Mouse (Mus musculus): ENCODE measurements around the gene Mia. TPM values are rescaled to one million over a fixed set of nuclear protein-coding genes. Genes with fewer than 3 reads are reported as not detected.

Mia gene
- total and polyA plus RNA-seq, 3 experiments, result 0.44 to 2.0 (median 1.1) TPM

DNA sequence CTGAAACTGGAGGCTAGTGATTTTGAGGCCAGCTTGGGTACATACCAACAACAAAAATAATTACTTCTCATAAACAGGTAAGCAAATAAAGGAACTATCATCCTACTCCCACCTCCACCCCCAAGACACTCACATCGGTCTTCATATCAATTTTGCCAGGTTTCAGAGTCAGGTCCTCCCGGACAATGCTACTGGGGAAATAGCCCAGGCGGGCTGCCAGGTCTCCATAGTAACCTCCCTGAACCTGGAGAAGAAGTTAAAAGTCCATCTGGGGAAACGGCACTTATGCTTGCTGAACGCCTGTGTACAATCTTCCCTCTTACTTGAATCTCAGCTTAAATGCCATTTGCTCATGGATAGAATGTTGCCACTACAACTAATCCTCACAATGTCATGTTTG is 921 bp downstream of the Mia start:
- in situ Hi-C loops (cut with MboI; ENCODE audit: low pct_ligation_motif_present, low pct_unique_long_range_greater_than_20kb, low sequenced_read_pairs), result no loop called here
- Histone ChIP-seq H3K9me3 (replicated peaks; ENCODE audit: low read length) (peaks cover 1% of the 10 kb centered on the region), H3K79me2 (replicated peaks; ENCODE audit: control insufficient read depth, extremely low read depth, insufficient read depth, poor library complexity, severe bottlenecking) (peaks cover 7% of the 10 kb centered on the region), H3K36me3 (replicated peaks in 1 of 2; ENCODE audit: control insufficient read depth in 1 of 2, insufficient read depth in 1 of 2, low read length in 1 of 2) (peaks cover 17 to 44% of the 10 kb centered on the region in 2 experiments), H3K4me2 (ENCODE audit: insufficient read depth, low read depth, poor library complexity, severe bottlenecking) (peak overlapping the region; percentile 68), H3K27me3 (replicated peaks) (no peaks in the 10 kb centered on the region), H3K27ac (ENCODE audit: insufficient read depth, low read depth) (peak overlapping the region; percentile 87), H3K4me3 (replicated peaks in 1 of 3; ENCODE audit: low read depth in 2 of 3, low read length in 2 of 3, poor library complexity in 1 of 3) (peak overlapping the region in 2 of 3 experiments; percentile 25 to 26), H3K9ac (ENCODE audit: insufficient read depth, low read depth) (peak overlapping the region; percentile 40), H3K4me1 (ENCODE audit: control insufficient read depth in 1 of 2, insufficient read depth in 2 of 2) (peaks cover 3 to 36% of the 10 kb centered on the region in 2 experiments; a peak in 3 of 4 replicates)
- TF ChIP-seq USF2 (conservative IDR thresholded peaks at IDR 0.05; ENCODE audit: low read depth, low read length), result no peak
- TF ChIP-seq CTCF (conservative IDR thresholded peaks at IDR 0.05 in 1 of 2, IDR thresholded peaks at IDR 0.05 in 1 of 2; ENCODE audit: low read depth in 2 of 2, low read length in 2 of 2), result no peak
- no peak for TF ChIP-seq ZKSCAN1 (IDR thresholded peaks at IDR 0.05; ENCODE audit: borderline replicate concordance, low read depth, low read length)
- no peak for TF ChIP-seq UBTF (IDR thresholded peaks at IDR 0.05; ENCODE audit: low read depth, low read length)
- no peak for TF ChIP-seq NRF1 (IDR thresholded peaks at IDR 0.05; ENCODE audit: low read depth, low read length)
- no peak for TF ChIP-seq HCFC1 (IDR thresholded peaks at IDR 0.05; ENCODE audit: low read depth, low read length)
- TF ChIP-seq SMC3 (IDR thresholded peaks at IDR 0.05; ENCODE audit: low read depth, low read length), result no peak
- no peak for TF ChIP-seq MXI1 (IDR thresholded peaks at IDR 0.05; ENCODE audit: low read depth, low read length)
- no peak for TF ChIP-seq ZNF384 (IDR thresholded peaks at IDR 0.05; ENCODE audit: low read depth, low read length)
- no peak for TF ChIP-seq RCOR1 (conservative IDR thresholded peaks at IDR 0.05; ENCODE audit: low read depth, low read length)
- TF ChIP-seq ZC3H11A (IDR thresholded peaks at IDR 0.05; ENCODE audit: low read depth, low read length), result no peak
- TF ChIP-seq KAT2A (IDR thresholded peaks at IDR 0.05; ENCODE audit: insufficient replicate concordance, low read length), result no peak
- DNase-seq (ENCODE audit: extremely low read depth), result no peak
- dilution Hi-C loops (cut with MboI; ENCODE audit: extremely low pct_ligation_motif_present, extremely low pct_unique_long_range_greater_than_20kb, low sequenced_read_pairs), result no loop called here

DNA sequence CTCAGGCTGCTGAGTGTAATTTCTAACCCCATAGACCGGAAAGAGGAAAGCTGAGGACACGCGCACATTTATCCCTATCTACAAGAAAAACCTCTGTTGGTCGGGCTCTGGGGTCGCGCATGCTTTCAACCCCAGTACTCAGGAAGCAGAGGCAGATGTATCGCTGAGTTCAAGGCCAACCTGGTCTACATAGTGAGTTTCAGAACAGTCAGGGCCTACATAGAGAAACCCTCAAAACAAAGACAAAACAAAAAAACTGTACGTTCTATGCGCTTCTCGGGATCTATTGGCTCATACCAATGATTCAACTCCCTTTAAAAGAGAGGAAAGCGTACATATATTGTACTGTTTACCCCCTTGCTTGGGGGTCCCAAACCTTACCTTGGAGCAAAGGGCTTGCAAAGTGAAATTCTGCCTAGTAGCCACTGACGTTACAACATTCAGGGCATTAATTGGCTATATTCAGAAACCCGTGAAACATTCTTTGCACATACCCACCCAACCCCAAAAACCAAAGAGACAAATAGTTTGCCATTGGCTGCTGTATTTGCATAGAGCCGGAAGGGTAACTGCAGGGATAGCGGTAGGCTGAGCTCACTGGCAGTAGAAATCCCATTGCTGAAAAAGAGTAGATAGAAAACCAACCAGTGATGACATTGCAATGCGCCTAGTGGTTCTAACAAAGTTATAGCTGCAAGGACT is 1.6 kb downstream of the Mia start:
- Histone ChIP-seq H3K79me2 (replicated peaks; ENCODE audit: control insufficient read depth, extremely low read depth, insufficient read depth, poor library complexity, severe bottlenecking) (peaks cover 7% of the 10 kb centered on the region), H3K9ac (ENCODE audit: insufficient read depth, low read depth) (peak overlapping the region; percentile 81), H3K27ac (ENCODE audit: insufficient read depth, low read depth) (peak overlapping the region; percentile 87), H3K4me1 (ENCODE audit: control insufficient read depth in 1 of 2, insufficient read depth in 2 of 2) (peaks cover 3 to 43% of the 10 kb centered on the region in 2 experiments; a peak in 3 of 4 replicates), H3K27me3 (replicated peaks) (no peaks in the 10 kb centered on the region), H3K4me3 (replicated peaks in 1 of 3; ENCODE audit: low read depth in 2 of 3, low read length in 2 of 3, poor library complexity in 1 of 3) (peak overlapping the region; percentile 42 to 71 (median 67)), H3K4me2 (ENCODE audit: insufficient read depth, low read depth, poor library complexity, severe bottlenecking) (peak overlapping the region; percentile 68), H3K36me3 (replicated peaks in 1 of 2; ENCODE audit: control insufficient read depth in 1 of 2, insufficient read depth in 1 of 2, low read length in 1 of 2) (peaks cover 19 to 44% of the 10 kb centered on the region in 2 experiments), H3K9me3 (replicated peaks; ENCODE audit: low read length) (no peaks in the 10 kb centered on the region)
- in situ Hi-C loops (cut with MboI; ENCODE audit: low pct_ligation_motif_present, low pct_unique_long_range_greater_than_20kb, low sequenced_read_pairs) (no loop called here), dilution Hi-C loops (cut with MboI; ENCODE audit: extremely low pct_ligation_motif_present, extremely low pct_unique_long_range_greater_than_20kb, low sequenced_read_pairs) (no loop called here)
- peak; percentile 92 for DNase-seq (ENCODE audit: extremely low read depth)
- TF ChIP-seq JUND (conservative IDR thresholded peaks at IDR 0.05; ENCODE audit: low read depth, low read length), result peak; percentile 20; the same call in 1 of the 2 replicates
- peak; percentile 80 for TF ChIP-seq TBP (conservative IDR thresholded peaks at IDR 0.05; ENCODE audit: low read depth, low read length)
- TF ChIP-seq ZKSCAN1 (IDR thresholded peaks at IDR 0.05; ENCODE audit: borderline replicate concordance, low read depth, low read length), result no peak
- TF ChIP-seq SMC3 (IDR thresholded peaks at IDR 0.05; ENCODE audit: low read depth, low read length), result no peak
- no peak for TF ChIP-seq ZC3H11A (IDR thresholded peaks at IDR 0.05; ENCODE audit: low read depth, low read length)
- peak; percentile 73; the same call in 1 of the 2 replicates for TF ChIP-seq ZMIZ1 (IDR thresholded peaks at IDR 0.05; ENCODE audit: low read depth, low read length)
- no peak; the same call in 1 of the 2 replicates for TF ChIP-seq HCFC1 (IDR thresholded peaks at IDR 0.05; ENCODE audit: low read depth, low read length)
- no peak for TF ChIP-seq NRF1 (IDR thresholded peaks at IDR 0.05; ENCODE audit: low read depth, low read length)
- peak; percentile 39; the same call in 1 of the 2 replicates for TF ChIP-seq POLR2A (IDR thresholded peaks at IDR 0.05; ENCODE audit: low read depth, low read length)
- TF ChIP-seq TCF12 (IDR thresholded peaks at IDR 0.05; ENCODE audit: low read depth, low read length), result 0 out of 2 replicates have a peak, but pooled peaks have one; percentile 21
- no peak for TF ChIP-seq RCOR1 (conservative IDR thresholded peaks at IDR 0.05; ENCODE audit: low read depth, low read length)
- no peak for TF ChIP-seq E2F4 (IDR thresholded peaks at IDR 0.05; ENCODE audit: insufficient replicate concordance, low read depth, low read length)
- no peak for TF ChIP-seq POLR2AphosphoS2 (IDR thresholded peaks at IDR 0.05; ENCODE audit: low read depth, low read length)
- peak; percentile 51; the same call in 1 of the 2 replicates for TF ChIP-seq NELFE (IDR thresholded peaks at IDR 0.05; ENCODE audit: low read depth, low read length)
- TF ChIP-seq EP300 (IDR thresholded peaks at IDR 0.05; ENCODE audit: low read length), result no peak; the same call in 1 of the 2 replicates
- TF ChIP-seq RAD21 (IDR thresholded peaks at IDR 0.05; ENCODE audit: low read depth, low read length), result no peak
- TF ChIP-seq CTCF (conservative IDR thresholded peaks at IDR 0.05 in 1 of 2, IDR thresholded peaks at IDR 0.05 in 1 of 2; ENCODE audit: low read depth in 2 of 2, low read length in 2 of 2), result no peak
- 0 out of 2 replicates have a peak, but pooled peaks have one; percentile 10 for TF ChIP-seq MYC (IDR thresholded peaks at IDR 0.05; ENCODE audit: low read depth, low read length)
- no peak for TF ChIP-seq USF2 (conservative IDR thresholded peaks at IDR 0.05; ENCODE audit: low read depth, low read length)
- no peak for TF ChIP-seq JUN (IDR thresholded peaks at IDR 0.05; ENCODE audit: insufficient read depth, low read depth, low read length)
- no peak for TF ChIP-seq CHD1 (IDR thresholded peaks at IDR 0.05; ENCODE audit: low read depth, low read length)
- peak; percentile 43; the same call in 1 of the 2 replicates for TF ChIP-seq ETS1 (conservative IDR thresholded peaks at IDR 0.05; ENCODE audit: low read depth, low read length)
- no peak for TF ChIP-seq MAZ (IDR thresholded peaks at IDR 0.05; ENCODE audit: low read depth, low read length)
- TF ChIP-seq IRF4 (IDR thresholded peaks at IDR 0.05; ENCODE audit: low read depth, low read length), result no peak
